Mouse (Mus musculus): ENCODE measurements around the gene Bloc1s1.
A peak's percentile ranks its signal among the peaks of the same experiment; 100 is the strongest.

Gene Bloc1s1

DNA sequence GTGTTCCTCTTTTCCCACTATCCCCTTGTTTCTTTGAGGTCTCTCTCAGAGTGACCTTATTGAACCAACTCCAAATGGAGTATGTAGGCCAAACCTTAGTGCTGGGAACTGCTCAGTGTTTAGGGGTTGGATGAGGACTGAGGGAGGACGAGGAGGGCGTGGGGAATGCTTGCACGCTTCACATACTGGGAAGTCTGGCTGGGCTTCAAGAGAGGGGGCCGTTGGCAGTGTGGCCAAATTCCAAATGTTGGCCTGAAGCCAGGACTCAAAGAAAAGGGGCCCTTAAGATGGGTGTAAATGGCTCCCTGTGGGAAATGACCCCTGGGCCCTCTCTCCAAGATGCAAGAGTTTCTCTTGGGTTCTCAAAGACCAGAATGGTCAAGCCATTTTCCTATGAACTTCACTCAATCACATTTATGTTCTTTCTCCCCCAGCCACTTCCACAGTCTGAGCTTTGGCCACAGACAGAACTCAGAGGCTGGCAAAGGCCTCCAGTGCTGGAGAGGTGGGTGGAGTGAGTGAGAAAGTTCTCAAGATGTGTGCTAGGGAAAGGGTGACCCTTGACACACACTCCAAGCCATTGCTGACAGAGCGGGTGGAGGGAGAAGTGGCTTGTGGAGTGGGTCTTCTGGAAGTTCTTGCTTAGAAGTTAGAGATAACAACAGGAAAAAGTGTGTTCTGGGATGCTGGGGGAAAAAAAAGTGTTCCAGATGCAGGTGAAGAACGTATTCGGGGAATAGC is 6.0 kb upstream of the Bloc1s1 start:
- DNase-seq = no peak

DNA sequence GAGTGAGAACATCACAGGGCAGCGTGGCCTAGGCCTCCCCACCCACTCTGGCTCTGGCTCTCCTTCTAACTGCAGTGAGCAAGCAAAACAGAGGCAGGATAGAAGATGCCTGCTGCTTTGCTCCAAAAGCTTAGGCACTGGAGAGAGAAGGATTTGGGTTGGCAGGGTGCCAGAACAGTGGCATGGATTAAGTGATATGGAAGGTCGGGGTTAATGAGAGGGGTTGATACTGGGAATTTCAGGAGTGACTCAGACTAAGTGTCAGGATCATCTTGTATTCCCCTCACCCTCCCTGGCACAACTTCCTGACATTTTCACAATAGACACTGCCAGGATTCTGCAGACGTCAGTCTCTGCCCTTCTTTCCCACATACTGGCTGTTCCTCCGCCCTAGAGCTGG is 4.5 kb upstream of the Bloc1s1 start:
- no peak for DNase-seq

DNA sequence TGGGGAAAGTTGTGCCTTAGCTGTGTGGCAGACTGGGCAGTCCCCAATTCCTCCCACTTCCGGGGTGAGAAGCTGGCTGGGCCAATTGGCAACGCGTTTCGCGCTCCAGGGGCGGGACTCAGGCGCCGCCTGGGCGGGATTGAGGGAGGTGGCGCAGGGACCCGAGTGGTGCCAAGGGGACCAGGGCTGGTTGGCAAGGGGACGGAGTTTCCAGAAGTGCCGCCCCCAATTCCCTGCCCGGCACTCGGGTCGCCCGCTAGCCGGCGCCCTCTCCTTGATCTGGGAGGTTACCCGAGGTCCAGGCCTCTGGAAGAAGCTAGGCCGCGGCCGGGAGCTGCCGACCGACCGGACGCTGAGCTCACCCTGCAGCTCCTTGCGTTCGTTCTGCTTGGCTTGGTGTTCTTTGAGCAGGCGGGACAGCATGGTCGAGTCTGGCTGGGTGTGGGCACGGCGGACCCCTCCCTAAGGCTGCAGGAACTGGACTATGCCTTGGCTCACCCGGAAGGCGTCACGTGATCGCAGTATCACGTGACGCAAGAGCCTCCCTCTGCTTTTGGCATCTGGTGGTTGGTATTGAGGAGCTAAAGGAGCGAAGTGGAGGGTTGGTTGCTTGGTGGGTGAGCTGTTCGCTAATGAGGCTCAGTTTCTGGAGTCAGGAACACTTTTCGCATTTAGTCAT is 683 bp downstream of the Bloc1s1 start:
- peak; percentile 95 for DNase-seq

DNA sequence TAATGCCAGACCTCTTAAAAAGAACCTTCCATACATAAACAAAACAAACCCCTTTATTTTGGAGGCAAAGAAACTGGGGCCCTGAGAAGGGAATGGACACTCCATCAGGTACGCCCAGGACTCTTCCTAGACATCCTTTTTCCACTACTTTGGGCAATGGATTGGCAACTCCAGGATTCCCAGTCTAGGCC is 1.1 kb downstream of the Bloc1s1 start, which contains the start of gene Rdh5:
Gene Rdh5, minus strand, starts transcription at position 67 of the 191 bp plus-strand sequence.
- no peak for DNase-seq

DNA sequence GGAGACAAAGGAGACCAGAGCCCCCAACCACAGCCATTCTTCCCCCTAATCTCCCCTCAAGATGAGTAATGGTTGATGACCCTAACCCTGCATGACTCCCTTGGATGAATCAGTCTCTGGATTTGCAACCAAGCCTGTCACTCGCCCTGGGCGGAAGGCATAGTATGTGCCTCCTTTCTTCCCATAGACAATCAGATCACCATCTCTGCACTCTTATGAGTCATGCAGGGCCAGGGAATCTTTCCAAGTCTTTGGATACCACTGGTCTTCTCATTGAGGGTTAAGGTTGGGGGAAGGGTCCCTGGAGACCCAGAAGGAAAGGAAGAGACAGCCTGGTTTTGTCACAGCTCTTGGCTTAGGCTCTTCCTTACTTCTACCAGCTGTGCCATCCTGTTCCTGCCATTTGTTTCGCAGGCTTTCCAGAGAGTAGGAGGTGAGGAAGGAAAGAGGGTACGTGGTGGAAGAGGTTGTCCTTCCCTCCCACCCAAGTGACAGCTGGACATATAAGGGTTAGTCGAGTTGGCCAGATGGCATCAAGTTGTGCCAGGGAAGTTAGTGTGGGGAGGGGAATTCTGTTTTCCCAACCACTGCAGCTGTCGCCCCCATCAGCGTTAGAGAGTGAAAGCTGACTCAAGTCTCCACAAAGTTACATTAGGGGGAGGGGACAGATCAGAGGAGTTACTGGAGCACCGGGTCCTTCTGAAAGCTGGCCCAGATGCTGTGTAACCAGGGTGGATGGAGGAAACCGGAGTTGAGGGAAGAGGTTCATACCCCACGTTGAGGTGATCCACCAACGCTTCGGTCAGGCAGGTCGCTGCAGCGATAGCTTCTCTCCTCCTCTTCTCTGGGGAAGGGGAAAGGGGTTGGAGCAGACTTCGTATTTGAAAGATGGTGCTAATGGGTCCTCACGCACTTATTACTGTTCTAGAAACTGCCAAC is 1.7 kb downstream of the Bloc1s1 start:
- DNase-seq = no peak

DNA sequence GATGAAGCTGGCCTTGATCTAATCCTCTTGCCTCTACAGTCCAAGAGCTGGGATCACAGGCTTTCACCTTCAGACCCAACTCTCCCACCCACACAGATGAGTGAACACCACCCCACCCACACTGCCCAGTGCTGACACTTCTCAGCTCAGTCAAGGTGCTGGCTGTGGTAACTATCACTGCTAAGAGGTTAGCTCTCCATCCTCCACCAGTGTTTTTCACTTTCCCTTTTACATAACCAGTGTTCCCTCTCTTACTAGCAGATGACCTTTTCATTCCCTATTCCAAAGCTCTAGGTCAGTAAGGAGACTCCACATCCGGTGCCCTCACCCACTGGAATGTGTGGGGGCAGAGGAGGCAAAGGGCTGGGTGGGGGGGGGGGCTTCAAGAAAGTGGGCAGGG is 2.6 kb downstream of the Bloc1s1 start:
- no peak for DNase-seq

DNA sequence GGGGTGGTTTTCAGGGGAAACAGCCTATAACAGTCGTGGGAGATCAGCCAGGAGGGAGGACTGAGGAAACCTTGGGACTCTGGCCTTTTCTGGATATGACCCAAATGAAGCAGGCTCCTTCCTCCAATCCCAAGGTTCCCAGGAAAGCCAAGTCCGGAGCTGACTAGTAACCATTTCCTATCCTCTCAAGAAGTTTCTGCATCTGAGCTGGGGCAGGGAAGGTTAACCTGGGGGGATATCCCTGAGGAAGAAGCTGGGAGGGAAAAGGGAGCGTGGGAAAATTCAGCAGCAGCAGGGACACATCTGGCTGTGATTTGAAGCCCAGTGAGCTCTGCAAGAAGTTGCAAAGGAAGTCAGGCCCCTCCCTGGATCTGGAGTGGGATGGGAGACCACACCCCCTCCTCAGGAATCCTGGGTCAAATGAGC is 3.1 kb downstream of the Bloc1s1 start:
- DNase-seq = no peak

DNA sequence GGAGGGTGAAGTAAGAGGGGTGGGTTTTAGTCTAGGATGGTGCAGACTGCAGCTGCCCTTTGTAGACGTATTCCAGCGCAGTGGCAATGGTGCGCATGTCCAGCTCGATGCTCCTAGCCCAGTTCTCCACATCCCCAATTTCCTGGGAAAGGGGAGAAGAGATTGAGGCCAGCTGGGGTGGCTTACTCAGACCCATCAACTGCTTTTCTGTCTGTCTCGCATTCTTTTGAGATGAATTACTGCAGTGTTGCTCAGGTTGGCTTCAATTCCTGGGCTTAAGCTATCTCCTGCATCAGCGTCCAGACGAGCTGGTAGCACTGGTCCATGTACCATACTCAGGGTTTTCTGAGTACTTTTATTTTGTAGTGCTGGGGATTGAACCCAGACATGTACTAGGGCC is 3.9 kb downstream of the Bloc1s1 start:
- DNase-seq = no peak

DNA sequence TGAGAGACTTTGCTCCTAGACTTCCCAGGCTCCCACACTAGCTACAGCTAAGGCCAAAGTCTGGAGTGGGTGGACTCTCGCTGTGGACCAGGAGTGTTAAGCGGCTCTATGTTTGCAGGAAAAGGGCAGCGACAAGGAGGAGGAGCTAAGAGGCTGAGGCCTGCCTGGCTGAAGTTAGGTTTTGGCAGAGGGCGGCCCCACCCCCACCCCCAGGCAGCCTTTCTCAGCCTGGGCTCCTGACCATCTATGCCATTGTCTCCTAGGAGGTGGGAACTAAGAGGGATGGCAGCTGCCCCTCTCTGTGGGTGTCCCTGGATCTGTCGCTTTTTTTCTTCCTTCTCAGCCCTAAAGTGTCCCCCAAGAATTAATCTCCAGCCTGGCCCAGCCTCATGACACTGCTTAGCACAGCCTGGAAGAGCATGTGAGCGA is 4.6 kb downstream of the Bloc1s1 start:
- DNase-seq = peak; percentile 50

- DNase-seq = peak; percentile 98
Observed at GRCm38 (mm10) chr10:128918246-128918645, 5.6 kb downstream of the Bloc1s1 start.

- DNase-seq = peak; percentile 17
Observed at GRCm38 (mm10) chr10:128917400-128917799, 6.4 kb downstream of the Bloc1s1 start.

- no peak for DNase-seq
Observed at GRCm38 (mm10) chr10:128916665-128917064, 7.2 kb downstream of the Bloc1s1 start.

GRCm38 (mm10) chr10:128915550-128915949 is 8.3 kb downstream of the Bloc1s1 start:
- no peak for DNase-seq

- no peak for DNase-seq
Observed at GRCm38 (mm10) chr10:128913696-128914095, 10.1 kb downstream of the Bloc1s1 start.

DNA sequence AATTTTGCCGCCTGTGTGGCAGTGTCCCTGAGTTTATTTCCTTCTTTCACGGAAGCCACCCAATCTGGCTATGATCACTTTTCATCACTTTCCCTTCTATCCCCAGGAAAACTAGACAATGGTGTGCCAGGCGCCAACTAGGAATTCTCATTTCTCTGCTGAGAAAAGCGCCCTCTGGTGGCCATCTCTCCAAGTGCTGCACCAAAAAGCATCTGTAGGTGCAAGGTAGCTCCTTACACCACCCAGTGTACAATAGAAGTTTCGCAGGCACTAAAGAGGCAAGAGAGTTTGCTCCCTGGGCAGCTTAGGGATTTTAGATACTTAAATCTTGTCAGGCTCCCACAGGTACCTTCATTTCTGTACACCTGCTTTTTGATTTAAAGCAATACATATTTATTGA is 10.6 kb downstream of the Bloc1s1 start:
- DNase-seq = peak; percentile 91

GRCm38 (mm10) chr10:128912791-128913190 is 11.0 kb downstream of the Bloc1s1 start:
- no peak for DNase-seq

DNA sequence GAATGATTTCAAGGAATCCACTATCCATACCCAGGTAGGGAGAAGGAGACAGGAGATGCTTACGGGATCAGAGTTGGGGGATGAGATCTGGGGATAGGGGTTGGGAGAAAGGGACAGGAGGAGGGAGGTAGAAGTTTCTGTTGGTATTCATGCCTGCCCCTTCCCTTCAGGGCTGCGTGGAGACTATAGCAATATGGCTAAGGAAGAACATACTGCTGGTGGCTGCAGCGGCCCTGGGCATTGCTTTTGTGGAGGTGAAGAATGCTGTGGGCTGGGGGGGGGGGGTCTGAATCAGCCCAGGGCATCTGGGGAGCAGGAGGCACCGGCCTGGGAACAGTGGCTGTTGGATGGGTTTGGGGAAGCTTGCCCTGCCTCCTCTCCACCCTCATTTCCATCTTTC is 11.6 kb downstream of the Bloc1s1 start:
- no peak for DNase-seq

- no peak for DNase-seq
Observed at GRCm38 (mm10) chr10:128911430-128911829, 12.4 kb downstream of the Bloc1s1 start.

DNA sequence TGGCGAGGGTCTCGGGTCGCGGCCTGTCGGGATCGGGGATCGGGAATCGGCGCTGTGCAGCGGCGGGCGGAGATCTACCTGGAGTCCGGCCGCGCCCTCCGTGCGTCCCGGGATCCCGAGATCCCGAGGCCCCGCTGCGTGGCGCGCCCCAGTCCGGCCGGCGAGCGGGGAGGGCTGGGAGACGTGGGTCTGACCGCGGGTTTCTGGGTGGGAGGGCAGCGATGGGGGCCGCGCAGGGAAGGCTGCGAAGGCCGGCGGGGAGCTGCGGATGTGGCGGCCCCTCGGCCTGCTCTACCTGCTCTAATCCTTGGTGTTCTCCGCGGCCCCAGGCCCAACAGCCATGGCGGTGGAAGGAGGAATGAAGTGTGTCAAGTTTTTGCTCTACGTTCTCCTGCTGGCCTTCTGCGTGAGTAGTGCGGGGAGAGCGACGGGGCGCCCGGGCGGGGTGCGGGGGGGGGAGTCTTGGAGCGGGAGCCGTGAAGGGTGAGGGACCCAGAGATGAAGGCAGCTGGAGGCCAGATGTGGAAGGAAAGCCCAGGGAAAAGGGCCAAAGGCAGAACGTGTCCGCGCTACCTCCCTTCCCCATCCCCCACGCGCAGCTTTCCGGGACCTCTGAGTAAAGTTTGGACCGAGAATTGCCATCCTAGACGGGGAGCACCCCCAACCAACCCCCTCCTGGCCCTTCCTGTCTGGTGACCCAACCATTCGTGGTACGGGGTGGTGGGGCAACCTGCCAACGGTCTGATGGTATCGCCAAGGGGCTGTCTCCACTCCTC is 13.6 kb downstream of the Bloc1s1 start:
- no peak for DNase-seq

GRCm38 (mm10) chr10:128909567-128910028 is 14.2 kb downstream of the Bloc1s1 start:
- peak; percentile 48 for DNase-seq

DNA sequence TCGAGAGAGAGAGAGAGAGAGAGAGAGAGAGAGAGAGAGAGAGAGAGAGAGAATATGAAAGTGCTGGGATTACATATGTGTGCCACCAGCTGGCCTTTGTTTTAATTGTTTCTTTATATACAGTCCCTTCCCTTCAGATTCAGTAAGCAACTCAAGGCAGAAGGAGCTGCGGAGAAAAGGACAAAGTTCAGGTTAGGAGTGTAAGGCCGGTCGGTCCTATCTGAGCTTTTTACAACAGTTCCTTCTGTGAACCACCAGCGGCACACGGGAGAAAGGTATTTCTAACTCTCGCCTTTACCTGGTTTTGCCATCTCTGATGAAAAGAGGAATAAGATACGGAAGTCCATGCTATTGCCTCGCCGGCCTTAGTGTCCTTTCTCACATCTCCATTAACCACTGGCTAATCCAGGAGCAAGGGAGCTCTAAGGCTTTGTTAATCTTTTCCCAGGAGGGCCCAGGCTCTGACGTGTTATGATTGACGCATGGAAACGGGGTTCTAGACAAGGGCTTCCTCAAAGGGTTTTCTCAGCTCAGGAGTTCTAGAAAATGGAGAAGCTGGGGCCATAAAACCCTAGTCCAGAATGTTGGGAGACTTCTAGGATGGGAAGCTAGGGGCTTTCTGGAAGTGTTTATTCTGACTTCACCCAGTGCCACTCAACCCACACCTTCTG is 14.9 kb downstream of the Bloc1s1 start:
- DNase-seq = no peak

- DNase-seq = no peak
Observed at GRCm38 (mm10) chr10:128904812-128905211, 19.0 kb downstream of the Bloc1s1 start.

Measured in cerebellum, adult 11 months (tissue).